Mouse (Mus musculus) liver, postnatal 0 days (tissue): ENCODE results near the gene Lef1.

Experiments used
- CTCF ChIP-seq: sonication (generic); IDR thresholded peaks from 2 replicates; pipeline ENCODE4 v1.5.1; 2016; ENCODE audit warnings: antibody characterized with exemption, low read depth
- EP300 ChIP-seq: IDR thresholded peaks from 2 replicates; pipeline ENCODE4 v1.6.1; 2016; ENCODE audit warnings: antibody characterized with exemption, low read depth, mild to moderate bottlenecking

- TF ChIP-seq CTCF (no peak), EP300 (no peak)
These were observed 2.1 kb upstream of the Lef1 start for GRCm38 (mm10) chr3:131108094-131108653.
